Mouse (Mus musculus) adrenal gland, adult 8-10 months (tissue): ENCODE results near the gene Tns1. TPM values are rescaled to one million over a fixed set of nuclear protein-coding genes. Genes with fewer than 3 reads are reported as not detected.

Experiments used
- DNase-seq: peaks from one replicate; pipeline ENCODE4 v3.0.0; 2022
- total RNA-seq, 4 experiments: library from RNA; stranded (reverse); gene quantifications; 2 replicates each; pipeline ENCODE4 v1.2.4; 2022

Tns1 gene
- total RNA-seq, 4 experiments from 2014 or later, result 461 to 578 (median 489) TPM

GRCm38 (mm10) chr1:73987705-73988201, 136.5 kb downstream of the Tns1 start:
- DNase-seq, result no peak

- no peak for DNase-seq
Observed at GRCm38 (mm10) chr1:73986268-73987045, 137.8 kb downstream of the Tns1 start.

DNA sequence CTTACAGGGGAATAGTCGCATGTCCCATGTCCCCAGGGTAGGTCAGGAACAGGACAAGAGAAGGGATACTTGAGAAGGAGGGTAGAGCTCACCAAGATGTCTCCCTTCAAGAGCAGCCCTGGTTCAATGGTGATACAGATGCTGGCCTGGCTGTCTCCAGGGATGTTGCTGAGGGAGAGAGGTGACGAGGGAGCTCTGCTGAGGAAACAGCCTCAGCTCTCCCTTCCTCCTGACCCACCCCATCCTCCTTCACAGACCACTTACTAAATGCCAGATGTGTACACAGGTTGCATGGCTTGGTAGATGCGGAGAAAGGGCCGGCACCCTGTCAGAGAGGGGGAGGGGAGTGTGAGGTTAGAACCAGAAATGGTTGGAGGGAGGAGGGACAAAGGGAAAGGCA, 138.6 kb downstream of the Tns1 start:
- no peak for DNase-seq

DNA sequence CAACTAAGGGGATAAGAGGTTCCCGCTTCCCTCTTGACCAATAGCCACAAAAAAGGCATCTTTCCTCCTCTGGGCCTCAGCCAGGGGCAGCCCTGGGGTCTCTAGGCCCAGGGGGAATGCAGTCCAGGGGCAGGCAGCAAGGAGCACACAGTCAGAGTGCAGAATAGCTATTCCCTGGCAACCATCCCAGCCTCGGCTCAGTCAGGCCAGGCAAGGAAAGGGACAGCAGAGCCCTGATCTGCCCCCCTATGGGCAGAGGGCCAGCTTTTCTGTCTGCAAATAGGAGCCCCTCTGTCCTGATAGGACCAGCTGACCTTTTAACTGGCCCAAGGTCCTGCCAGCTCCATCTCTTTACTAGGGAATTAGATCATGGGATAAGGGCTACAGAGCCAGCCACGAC, 145.0 kb downstream of the Tns1 start:
- DNase-seq, result no peak

GRCm38 (mm10) chr1:73978576-73978975, 145.7 kb downstream of the Tns1 start:
- DNase-seq, result no peak

DNA sequence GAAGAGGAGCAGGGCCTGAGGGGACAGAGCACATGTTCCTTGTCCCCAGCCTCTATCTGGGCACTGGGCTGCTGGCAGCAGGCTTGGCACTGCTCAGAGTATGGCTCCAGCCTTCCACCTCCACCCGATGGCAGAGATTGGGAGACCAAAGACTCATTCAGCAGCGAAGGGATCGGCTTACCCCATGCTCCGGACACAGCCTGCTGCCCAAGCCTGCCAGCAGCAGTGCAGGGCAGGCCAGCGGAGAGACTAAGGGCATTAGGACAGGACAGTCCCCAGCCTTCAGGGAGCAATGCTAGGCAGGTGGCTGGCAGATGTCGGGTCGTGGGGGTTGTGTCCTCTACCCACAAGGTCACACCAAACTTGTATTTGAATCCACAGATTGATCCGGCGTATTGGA, 150.3 kb downstream of the Tns1 start:
- DNase-seq, result no peak

DNA sequence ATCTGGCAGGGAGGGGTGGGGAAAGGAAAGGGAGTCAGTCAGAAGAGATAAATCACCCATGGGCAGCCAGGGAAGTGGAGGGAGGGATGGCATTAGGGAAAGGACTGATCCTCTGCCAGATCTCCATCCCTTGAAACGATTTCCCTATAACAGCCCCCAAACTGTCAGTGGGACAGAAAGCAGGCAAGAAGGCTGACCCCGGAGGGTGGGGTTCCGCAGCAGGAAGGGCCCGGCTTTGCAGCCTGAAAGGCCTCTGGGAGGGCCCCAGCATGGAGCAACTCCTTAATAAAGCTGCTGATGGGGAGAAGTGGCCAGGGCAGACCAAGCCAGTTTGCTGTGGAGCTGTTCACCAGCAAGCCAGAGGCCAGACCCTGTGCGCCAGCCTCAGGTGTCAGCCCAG, 151.5 kb downstream of the Tns1 start:
- no peak for DNase-seq

DNA sequence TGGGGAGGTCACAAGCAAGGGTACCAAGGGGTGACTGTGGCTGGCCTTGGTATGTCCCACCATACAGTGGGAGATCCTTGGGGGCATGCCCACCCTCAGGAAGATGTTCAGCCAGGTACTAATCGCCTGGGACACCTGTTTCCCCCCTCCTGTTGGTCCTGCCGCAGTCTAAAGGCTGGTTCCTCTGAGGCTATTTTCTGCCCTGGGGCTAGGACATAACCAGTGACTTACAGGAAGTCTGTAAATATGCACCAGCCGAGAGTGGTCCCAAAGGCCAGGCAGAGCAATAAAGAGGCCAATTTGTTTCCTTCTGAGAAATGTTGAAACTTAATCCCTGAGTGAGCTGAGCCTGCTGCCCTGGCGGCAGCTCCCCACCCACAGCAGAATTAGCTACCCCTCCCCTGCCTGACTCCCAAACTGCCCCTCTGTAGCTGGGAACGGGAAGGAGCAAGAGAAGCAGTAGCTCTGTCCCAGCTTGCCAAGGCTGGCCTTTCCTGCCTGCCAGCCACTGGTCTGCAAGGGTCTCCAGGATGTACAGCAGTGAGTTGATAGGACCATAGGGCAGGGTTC, 154.0 kb downstream of the Tns1 start:
- DNase-seq, result no peak

DNA sequence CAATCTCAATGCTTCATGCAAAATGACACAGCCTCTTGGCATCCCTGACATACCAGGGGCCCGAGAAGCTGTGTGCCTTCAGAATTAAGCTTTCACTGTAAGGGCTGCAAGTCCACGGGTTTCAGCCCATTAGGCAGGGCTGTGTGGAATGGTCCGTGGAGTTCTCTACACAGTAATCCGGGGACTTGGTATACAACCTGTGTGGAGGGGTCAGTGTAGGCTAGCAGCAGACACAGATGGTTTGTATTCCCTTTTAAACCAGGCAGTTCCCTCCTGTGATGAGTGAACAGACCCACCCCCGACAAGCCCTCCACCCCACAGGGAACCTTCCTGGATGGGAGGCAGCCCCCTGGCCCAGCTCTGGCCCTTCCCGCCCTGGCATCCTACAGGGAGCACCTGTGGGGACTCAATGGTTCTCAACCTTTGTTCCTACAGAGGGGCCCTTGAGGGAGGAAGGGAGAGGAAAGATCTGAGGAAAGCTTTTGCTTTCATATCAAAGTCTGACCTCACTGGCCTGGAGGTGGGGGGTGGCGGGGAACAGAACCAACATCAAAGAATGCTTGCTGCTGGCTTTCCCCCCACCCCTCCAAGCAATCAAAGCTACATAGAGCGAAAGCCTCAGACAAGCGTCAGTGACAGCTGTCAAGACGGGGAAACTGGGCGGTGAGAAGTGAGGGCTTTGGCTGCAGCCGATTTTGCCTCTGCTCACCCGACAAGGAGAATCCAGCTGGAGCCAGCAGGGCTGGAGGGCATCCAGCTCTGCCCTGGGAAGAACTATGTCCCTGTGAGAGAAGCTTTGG, 155.3 kb downstream of the Tns1 start:
- no peak for DNase-seq

GRCm38 (mm10) chr1:73966411-73967238, 157.6 kb downstream of the Tns1 start:
- DNase-seq, result peak; percentile 71

DNA sequence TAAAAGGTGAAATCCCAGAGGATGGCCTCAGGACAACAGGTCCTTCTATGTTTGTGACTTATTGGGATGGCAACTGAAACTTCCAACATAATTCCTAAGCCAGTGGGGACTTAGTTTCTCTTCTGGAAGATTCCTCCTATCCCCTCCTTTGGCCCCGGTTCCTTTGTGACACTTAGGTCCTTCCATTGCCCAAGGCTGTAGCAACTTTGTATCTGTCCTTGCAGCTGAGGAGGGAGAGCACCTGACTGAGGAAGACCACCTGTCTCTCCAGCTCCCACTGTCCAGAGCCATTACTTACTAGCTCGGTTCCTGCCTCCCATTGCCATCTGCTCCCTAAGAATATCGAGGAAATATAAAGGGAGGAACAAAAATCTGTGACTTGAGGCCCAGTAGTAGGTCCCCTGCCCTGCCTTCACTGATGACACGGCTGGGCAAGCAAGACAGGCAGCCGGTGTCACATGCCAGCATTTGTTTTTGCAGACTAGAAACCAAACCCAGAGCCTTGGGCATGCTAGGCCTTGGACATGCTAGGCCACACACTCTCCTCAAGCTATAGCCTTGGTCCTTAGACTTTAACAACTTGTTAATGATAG, 160.0 kb downstream of the Tns1 start:
- no peak for DNase-seq

- DNase-seq, result peak; percentile 88
Observed at GRCm38 (mm10) chr1:73963626-73964025, 160.6 kb downstream of the Tns1 start.

GRCm38 (mm10) chr1:73962668-73963371, 161.4 kb downstream of the Tns1 start:
- DNase-seq, result peak; percentile 82

GRCm38 (mm10) chr1:73962049-73962448, 162.2 kb downstream of the Tns1 start:
- no peak for DNase-seq

DNA sequence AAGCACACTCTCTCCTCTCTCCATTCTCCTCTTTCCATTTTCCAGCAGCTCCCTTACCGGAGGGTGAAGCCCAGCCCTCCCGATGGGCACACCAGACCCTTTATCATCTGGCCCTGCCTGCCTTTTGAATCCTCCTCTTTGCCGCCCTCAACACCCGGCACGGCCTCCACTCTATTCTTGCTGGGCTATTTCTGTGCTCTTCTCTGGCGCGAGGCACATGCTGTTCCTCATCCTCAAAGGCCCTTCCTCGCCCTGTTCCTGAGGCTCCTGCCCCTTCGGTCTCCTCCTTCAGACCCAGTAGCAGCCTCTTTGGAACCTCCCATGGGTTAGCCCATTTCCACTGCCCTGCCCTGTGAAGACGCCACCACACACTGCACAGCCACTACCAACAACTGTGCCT, 164.5 kb downstream of the Tns1 start:
- DNase-seq, result no peak

GRCm38 (mm10) chr1:73959344-73959743, 164.9 kb downstream of the Tns1 start:
- DNase-seq, result no peak

- DNase-seq, result no peak
Observed at GRCm38 (mm10) chr1:73958210-73958983, 165.9 kb downstream of the Tns1 start.

DNA sequence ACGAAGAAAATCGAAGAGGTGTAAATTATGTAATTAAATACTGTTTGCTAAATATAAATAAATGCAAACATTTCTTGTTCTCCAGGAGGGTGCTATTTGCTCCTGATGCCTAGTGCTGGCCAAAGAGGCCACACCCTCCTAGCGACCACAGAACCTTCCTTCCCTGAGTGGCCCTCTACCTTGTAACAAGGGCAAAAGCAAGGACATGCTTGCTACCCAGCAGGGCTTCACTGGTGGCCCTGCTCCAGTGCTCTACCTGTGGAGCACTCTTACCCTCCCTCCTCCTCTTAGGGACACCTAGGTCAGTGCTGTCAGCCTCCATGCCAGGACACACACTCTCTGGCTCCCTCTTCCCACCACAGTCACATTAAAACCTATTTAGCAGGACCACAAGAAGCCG, 166.8 kb downstream of the Tns1 start:
- no peak for DNase-seq

GRCm38 (mm10) chr1:73956320-73956719, 167.9 kb downstream of the Tns1 start:
- no peak for DNase-seq

DNA sequence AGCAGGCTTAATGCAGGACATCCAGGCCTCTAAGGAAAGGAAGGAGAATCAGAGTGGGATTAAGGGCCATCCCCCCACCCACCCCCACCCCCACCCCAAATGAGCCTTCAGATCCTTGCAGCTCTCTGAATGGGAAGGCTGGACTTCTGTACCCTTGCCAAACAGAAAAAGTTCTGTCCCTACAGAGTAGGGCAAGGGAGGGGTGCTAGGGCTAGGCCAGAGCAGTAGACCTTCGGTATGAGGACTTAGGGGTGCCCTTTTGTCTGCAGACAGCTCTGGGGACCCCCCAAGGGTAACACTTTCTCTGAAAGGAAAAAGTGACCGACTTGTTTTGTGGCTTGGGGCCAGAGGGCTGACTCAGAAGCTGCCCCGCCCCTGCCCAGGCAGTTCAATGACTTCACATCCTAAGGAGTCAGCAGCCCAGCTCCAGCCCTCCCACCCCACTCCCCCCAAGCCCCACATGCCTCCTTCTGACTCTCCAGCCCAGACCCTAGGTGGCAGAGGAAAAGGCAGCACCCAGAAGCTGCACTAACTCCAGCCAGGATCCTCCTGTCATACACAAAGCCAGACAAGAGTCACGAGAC, 168.9 kb downstream of the Tns1 start:
- peak; percentile 65 for DNase-seq
